Mouse (Mus musculus): ENCODE measurements around the gene Ggct.

GRCm38 (mm10) chr6:54992141-54992540 is 609 bp downstream of the Ggct start:
- TF ChIP-seq CTCF (IDR thresholded peaks at IDR 0.05; ENCODE audit: control insufficient read depth, insufficient read depth, insufficient replicate concordance, low read depth, low read length): no peak
- no peak for TF ChIP-seq POLR2A (IDR thresholded peaks at IDR 0.05; ENCODE audit: control insufficient read depth, low read depth, low read length)

All from testis, adult 2 months (tissue).